Mouse (Mus musculus): ENCODE data around the gene Fam104a. TPM values are rescaled to one million over a fixed set of nuclear protein-coding genes. Genes with fewer than 3 reads are reported as not detected.

Gene Fam104a
- polyA plus RNA-seq, 1 experiment = 24.6 TPM

DNA sequence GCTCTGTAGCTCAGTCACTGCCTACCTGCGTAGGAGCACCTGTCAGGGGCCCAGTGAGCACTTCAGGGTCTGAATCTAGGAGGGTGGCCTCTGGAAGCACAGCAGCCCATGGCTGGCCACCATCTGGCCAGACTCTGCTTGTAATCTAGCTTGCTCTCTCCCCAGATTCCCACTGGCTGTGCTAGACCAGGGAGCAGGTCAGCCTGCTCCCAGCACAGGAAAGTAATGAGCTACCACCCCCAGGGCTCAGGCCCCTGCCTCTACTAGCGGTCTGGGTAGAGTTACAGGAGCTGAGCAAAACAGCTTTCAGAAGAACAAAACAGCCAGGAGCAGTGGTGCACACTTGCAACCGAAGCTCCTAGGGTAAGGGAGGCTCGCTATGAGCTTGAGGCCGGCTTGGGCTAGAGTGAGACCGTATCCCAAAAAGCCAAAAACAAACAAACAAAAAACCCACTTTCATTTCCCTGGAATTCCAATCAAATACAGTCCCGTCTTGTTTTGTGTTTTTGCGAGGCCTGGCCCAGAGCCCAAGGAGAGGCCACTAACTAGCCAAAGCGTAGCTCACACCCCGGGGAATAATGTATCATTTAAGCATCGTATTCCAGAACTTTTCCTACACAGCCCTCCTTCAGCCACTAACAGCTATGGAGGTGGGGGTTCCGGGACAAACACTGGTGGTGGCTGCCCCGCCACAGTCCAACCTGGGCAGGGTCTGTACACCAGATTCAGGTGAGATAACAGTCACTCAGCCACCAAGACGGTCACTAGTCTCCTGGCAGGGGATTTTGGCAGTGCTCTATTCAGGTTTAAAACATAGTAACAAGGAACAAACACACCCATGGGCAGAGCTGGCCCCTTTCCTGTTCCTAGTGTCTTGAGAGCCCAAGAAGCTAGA is 43.3 kb upstream of the Fam104a start:
- Histone ChIP-seq H3K27ac (ENCODE audit: insufficient read depth, low read depth, low read length) (peak overlapping the region; percentile 10; the same call in 1 of the 2 replicates), H3K27me3 (replicated peaks; ENCODE audit: control insufficient read depth, insufficient read depth, low read length) (no peaks in the 10 kb centered on the region), H3K4me3 (ENCODE audit: insufficient read depth, low read depth, low read length) (no peak overlapping the region), H3K36me3 (ENCODE audit: control insufficient read depth, insufficient read depth, low read length) (no peaks in the 10 kb centered on the region), H3K4me1 (ENCODE audit: control insufficient read depth, insufficient read depth, low read length) (peaks cover 23% of the 10 kb centered on the region; the same call in 1 of the 2 replicates)
- no peak for DNase-seq
- WGBS = 64% methylated on average over 14 of the region's 14 CpGs
- TF ChIP-seq CTCF (conservative IDR thresholded peaks at IDR 0.05; ENCODE audit: insufficient read depth, insufficient read length, low read depth, low read length) (no peak), POLR2A (IDR thresholded peaks at IDR 0.05; ENCODE audit: low read depth, low read length) (no peak)

DNA sequence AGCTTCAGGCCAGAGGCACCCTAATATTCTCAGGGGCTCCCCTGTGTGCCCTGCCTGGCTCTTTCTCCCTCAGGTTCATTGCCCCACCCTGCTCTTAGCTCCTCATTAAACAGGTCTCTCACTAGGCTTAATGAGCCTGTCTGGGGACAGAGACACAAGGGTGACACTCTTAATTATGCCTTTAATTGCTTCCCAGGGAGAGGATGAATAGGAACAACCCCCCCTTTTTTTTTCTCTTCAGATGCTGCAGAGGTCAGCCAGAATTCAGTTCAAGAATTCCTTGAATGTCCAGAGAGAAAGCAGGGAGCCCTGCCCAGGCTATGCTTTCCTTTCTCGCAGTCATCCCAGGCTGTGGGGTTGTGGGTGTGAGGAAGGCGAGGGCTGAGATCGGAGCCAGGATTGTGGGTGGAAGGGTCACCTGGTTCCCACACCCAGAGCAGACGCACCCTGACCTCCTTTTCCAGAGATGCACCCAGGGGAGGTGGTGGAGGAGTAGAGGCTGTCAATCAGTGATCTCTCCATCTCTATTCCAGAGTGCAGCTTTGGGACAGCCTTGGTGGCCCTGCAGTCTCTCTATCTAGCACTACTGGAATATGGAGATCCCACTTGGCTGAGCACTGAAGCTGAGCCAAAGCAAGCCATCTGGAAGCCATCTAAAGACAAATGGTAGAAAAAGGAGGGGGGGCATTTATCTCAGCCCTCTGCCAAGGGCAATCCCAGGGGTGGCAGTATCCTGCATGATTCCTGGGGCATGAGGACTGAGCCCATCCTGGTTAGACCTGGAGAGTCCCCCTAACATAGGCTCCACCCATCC is 41.5 kb upstream of the Fam104a start:
- no peak overlapping the region for H3K4me3 ChIP-seq (ENCODE audit: insufficient read depth, low read depth, low read length)
- 52% methylated on average over 4 of the region's 4 CpGs for WGBS

DNA sequence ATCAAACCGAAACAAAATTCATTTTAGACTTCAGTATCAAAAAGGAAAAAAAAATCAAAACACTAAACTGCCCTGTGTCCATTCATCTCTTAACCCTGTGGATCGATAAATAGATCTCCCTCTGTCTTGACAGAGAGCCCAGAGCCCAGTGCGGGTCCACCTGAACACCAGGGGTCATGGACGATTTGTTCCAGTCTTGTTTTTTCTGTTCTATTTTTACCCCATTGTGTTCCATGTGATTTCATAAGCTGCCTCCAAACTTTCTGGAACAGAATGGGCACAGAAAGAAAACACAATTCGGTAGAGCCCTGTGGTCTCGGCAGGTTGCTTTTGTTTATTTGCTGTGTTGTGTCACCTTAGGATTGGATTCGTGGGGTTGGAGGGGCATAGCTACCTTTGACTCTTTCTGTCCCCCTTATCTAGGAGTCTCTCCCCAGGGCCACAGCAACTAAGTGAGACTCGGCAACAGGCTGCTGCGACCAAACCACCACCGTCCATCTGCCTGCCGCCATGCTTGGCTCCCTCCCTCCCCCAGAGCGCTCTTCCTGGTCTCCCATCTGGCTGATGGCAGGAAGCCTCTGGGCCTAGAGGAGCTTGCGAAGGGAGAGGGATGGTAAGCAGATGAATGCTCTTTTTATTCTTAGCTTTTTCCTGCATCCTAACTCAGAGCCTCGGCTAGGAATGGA is 38.6 kb upstream of the Fam104a start:
- no peaks in the 10 kb centered on the region for H3K36me3 ChIP-seq (ENCODE audit: control insufficient read depth, insufficient read depth, low read length)
- H3K4me3 ChIP-seq (ENCODE audit: insufficient read depth, low read depth, low read length) = no peak overlapping the region; the same call in 1 of the 2 replicates
- H3K27ac ChIP-seq (ENCODE audit: insufficient read depth, low read depth, low read length) = peak overlapping the region; percentile 50
- no peak for DNase-seq
- no peaks in the 10 kb centered on the region for H3K27me3 ChIP-seq (replicated peaks; ENCODE audit: control insufficient read depth, insufficient read depth, low read length)
- WGBS = 55% methylated on average over 14 of the region's 14 CpGs
- peaks cover 11% of the 10 kb centered on the region; the same call in 1 of the 2 replicates for H3K4me1 ChIP-seq (ENCODE audit: control insufficient read depth, insufficient read depth, low read length)
- TF ChIP-seq POLR2A (IDR thresholded peaks at IDR 0.05; ENCODE audit: low read depth, low read length) (no peak), CTCF (conservative IDR thresholded peaks at IDR 0.05; ENCODE audit: insufficient read depth, insufficient read length, low read depth, low read length) (no peak)

More for the DNA sequence above, 41.5 kb upstream of the Fam104a start:
- Histone ChIP-seq H3K4me1 (ENCODE audit: control insufficient read depth, insufficient read depth, low read length) (peaks cover 17% of the 10 kb centered on the region; the same call in 1 of the 2 replicates), H3K36me3 (ENCODE audit: control insufficient read depth, insufficient read depth, low read length) (no peaks in the 10 kb centered on the region), H3K27me3 (replicated peaks; ENCODE audit: control insufficient read depth, insufficient read depth, low read length) (no peaks in the 10 kb centered on the region), H3K27ac (ENCODE audit: insufficient read depth, low read depth, low read length) (no peak overlapping the region; the same call in 1 of the 2 replicates)
- TF ChIP-seq CTCF (conservative IDR thresholded peaks at IDR 0.05; ENCODE audit: insufficient read depth, insufficient read length, low read depth, low read length) = no peak
- no peak for TF ChIP-seq POLR2A (IDR thresholded peaks at IDR 0.05; ENCODE audit: low read depth, low read length)
- peak; percentile 58 for DNase-seq

DNA sequence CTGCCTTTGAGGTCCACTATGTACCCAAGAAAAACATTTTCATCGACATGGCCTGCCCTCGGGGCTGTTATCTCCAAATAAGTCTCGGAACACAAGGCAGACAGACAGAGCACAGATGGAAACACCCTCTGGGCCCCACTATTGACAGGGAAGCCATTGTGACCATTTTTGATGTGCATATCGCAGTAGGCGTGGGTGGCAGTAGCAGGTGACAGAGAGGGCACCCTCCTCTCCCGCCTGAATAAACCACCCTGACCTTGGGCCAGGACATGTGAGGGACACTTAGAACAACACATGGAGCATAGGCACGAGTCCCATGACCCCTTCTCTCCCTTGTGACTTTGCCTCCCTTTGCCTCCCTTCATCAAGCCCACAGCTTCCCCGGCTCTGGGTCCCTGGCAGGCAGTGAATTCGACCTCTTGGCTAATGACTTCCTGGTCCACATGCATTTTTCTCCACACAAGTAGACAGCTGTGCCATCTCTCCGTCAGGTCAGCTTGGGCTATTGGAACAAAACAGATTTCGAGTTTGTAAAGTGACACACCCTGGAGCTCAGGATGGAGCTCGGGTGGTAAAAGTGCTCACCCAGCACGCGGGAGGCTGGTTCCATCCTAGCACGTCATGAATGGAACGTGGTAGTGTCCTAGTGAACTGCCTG is 33.9 kb upstream of the Fam104a start:
- peaks cover 6% of the 10 kb centered on the region; the same call in 1 of the 2 replicates for H3K4me1 ChIP-seq (ENCODE audit: control insufficient read depth, insufficient read depth, low read length)
- WGBS = 54% methylated on average over 16 of the region's 16 CpGs
- TF ChIP-seq CTCF (conservative IDR thresholded peaks at IDR 0.05; ENCODE audit: insufficient read depth, insufficient read length, low read depth, low read length) = no peak
- no peak for TF ChIP-seq POLR2A (IDR thresholded peaks at IDR 0.05; ENCODE audit: low read depth, low read length)

DNA sequence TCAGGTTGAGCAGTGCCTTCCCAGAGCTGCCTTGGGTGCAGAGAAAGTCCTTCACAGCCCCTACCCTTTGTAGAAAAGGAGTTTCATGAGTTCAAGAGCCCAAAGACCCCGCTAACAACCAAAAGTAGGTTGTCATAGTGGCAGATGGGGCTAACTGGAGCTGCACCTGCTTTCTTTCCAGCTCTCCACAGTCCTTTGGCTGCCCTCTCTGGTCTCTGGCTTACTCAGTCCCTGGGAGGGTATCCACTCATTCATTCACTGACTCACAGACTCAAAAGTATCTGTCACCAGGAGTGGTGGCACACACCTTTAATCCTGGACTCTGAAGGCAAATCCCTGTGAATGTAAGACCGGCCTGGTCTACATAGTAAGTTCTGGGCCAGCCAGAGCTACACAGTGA is 32.2 kb upstream of the Fam104a start:
- 91% methylated on average over 2 of the region's 2 CpGs for WGBS
- H3K27me3 ChIP-seq (replicated peaks; ENCODE audit: control insufficient read depth, insufficient read depth, low read length) = no peaks in the 10 kb centered on the region
- H3K4me1 ChIP-seq (ENCODE audit: control insufficient read depth, insufficient read depth, low read length) = peaks cover 4% of the 10 kb centered on the region; the same call in 1 of the 2 replicates
- TF ChIP-seq POLR2A (IDR thresholded peaks at IDR 0.05; ENCODE audit: low read depth, low read length) (no peak), CTCF (conservative IDR thresholded peaks at IDR 0.05; ENCODE audit: insufficient read depth, insufficient read length, low read depth, low read length) (no peak)
- no peak overlapping the region for H3K4me3 ChIP-seq (ENCODE audit: insufficient read depth, low read depth, low read length)
- no peaks in the 10 kb centered on the region for H3K36me3 ChIP-seq (ENCODE audit: control insufficient read depth, insufficient read depth, low read length)
- H3K27ac ChIP-seq (ENCODE audit: insufficient read depth, low read depth, low read length) = no peak overlapping the region
- no peak for DNase-seq

More for the DNA sequence above, 33.9 kb upstream of the Fam104a start:
- Histone ChIP-seq H3K36me3 (ENCODE audit: control insufficient read depth, insufficient read depth, low read length) (no peaks in the 10 kb centered on the region), H3K27ac (ENCODE audit: insufficient read depth, low read depth, low read length) (0 out of 2 replicates have a peak overlapping the region, but pooled peaks have one; percentile 3), H3K4me3 (ENCODE audit: insufficient read depth, low read depth, low read length) (no peak overlapping the region), H3K27me3 (replicated peaks; ENCODE audit: control insufficient read depth, insufficient read depth, low read length) (no peaks in the 10 kb centered on the region)
- DNase-seq = no peak

DNA sequence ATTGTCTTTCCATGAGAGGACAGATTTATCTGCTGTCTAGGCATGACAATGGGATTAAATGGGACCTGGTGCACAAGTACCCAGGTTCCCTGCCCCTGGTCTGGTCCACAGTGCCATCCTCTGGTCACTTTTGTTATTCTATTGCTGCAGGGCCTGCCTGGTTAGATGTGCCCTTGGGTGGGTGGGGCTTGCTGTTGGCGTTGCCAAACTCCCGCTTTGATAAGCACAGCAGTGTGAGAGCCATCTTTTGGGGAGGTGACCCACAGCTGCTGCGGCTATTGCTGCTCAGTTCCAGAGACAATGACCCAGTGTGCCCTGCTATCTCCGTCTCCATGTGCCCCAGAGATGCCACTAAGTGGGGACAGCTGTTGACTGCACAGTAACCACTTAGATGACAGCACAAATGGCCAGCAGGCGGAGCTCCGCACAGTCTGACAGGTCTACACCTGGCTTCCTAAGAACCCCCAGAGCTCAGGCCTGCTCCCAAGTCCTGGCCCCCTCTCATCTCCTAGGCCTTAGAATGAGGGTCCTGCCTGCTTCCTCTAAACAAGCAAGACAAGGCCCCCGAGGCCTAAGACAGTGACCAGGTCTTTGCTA is 31.2 kb upstream of the Fam104a start:
- no peak for TF ChIP-seq POLR2A (IDR thresholded peaks at IDR 0.05; ENCODE audit: low read depth, low read length)
- peak; percentile 48; the same call in 1 of the 2 replicates for TF ChIP-seq CTCF (conservative IDR thresholded peaks at IDR 0.05; ENCODE audit: insufficient read depth, insufficient read length, low read depth, low read length)
- no peak overlapping the region for H3K4me3 ChIP-seq (ENCODE audit: insufficient read depth, low read depth, low read length)
- WGBS = 85% methylated on average over 7 of the region's 7 CpGs
- H3K36me3 ChIP-seq (ENCODE audit: control insufficient read depth, insufficient read depth, low read length) = no peaks in the 10 kb centered on the region
- H3K27me3 ChIP-seq (replicated peaks; ENCODE audit: control insufficient read depth, insufficient read depth, low read length) = no peaks in the 10 kb centered on the region
- H3K27ac ChIP-seq (ENCODE audit: insufficient read depth, low read depth, low read length) = no peak overlapping the region
- DNase-seq = no peak
- peaks cover 4% of the 10 kb centered on the region; the same call in 1 of the 2 replicates for H3K4me1 ChIP-seq (ENCODE audit: control insufficient read depth, insufficient read depth, low read length)

All from kidney, adult 2 months (tissue).